11 mouse cellular contexts compared by ENCODE assay signal in the genomic region with DNA sequence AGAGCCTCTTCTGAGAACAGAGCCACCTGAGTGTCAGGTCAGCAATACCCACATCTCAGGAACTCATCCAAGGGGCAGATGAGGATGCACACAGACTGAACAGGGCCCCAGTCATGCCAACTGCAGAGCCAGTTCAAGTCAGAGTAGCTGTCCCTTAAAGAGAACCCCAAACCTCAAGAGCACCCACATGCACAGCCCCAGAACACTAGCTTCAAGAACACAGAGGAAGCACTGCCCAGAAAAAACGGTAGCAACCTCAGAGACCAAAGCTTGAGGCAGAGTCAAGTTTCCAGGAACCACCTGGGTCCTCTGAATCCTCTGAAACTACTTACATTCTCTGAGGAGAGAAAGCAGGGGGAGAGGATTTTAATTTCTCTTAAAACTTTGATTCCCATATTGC. TPM values are rescaled to one million over a fixed set of nuclear protein-coding genes. Genes with fewer than 3 reads are reported as not detected.
DNase-seq lines count a peak whose midpoint lies in the region; ATAC-seq and TF ChIP-seq lines count a peak whose summit lies in the region.
"Had no signal": no experiment of that assay in that cellular context is flagged by ENCODE, and none has a peak within 500 bp of the region (broad histone marks: within the 10 kb centered on the region; RNA-seq: fewer than 3 reads in every experiment).

No protein-coding gene starts in this region.

- peak overlapping the region; percentile 85 for H3K4me2 ChIP-seq in heart, embryonic 14.5 days (ENCODE audit: low read length)
- peak overlapping the region; percentile 74 for H3K4me2 ChIP-seq in myocyte (ENCODE audit: low read depth)

- peak overlapping the region in 1 of 2 experiments; percentile 83; a peak in 1 of 4 replicates for H3K4me3 ChIP-seq in heart, embryonic 14.5 days (ENCODE audit: control insufficient read depth in 1 of 2, insufficient read depth in 1 of 2, low read depth in 1 of 2, low read length in 2 of 2)
- H3K4me3 ChIP-seq in myocyte = peak overlapping the region; percentile 64

- no peak for TF ChIP-seq POLR2A in myocyte (IDR thresholded peaks at IDR 0.05; ENCODE audit: insufficient read length, low read depth)

- H3K27me3 ChIP-seq in heart, embryonic 14.5 days (ENCODE audit: control insufficient read depth, insufficient read depth, low read length) = no peaks in the 10 kb centered on the region
- no peaks in the 10 kb centered on the region for H3K27me3 ChIP-seq in myocyte (ENCODE audit: control insufficient read depth, insufficient read depth, insufficient read length)

- WGBS in heart, embryonic 14.5 days = 37% methylated on average over 1 of the region's 1 CpGs

- H3K27ac ChIP-seq in heart, embryonic 14.5 days (replicated peaks in 1 of 2; ENCODE audit: control insufficient read depth in 1 of 2, insufficient read depth in 1 of 2, low read depth in 2 of 2, low read length in 2 of 2) = no peak overlapping the region
- H3K27ac ChIP-seq: liver, embryonic 14.5 days had no signal

- H3ac ChIP-seq in myocyte (ENCODE audit: control insufficient read depth, insufficient read length) = no peak overlapping the region

- DNase-seq in heart, adult 11 months = no peak
- no peak for DNase-seq in urinary bladder, postnatal 14 days (ENCODE audit: low spot score)
- DNase-seq in gastrocnemius, adult 8-10 months (ENCODE audit: low spot score in 2 of 2) = no peak
- DNase-seq in frontal cortex, postnatal 10 days (ENCODE audit: low spot score in 2 of 2) = no peak
- DNase-seq: right cerebral cortex, postnatal 14 days had no signal

- no peak for ATAC-seq in heart, embryonic 14.5 days (ENCODE audit: insufficient number of reproducible peaks, insufficient read depth, low FRiP score, low read depth)
- ATAC-seq in common myeloid progenitor, adult 5-6 weeks (replicated peaks; ENCODE audit: low read depth, poor library complexity, severe bottlenecking) = 0 out of 2 replicates have a peak, but pooled peaks have one; percentile 23
- ATAC-seq in granulocyte monocyte progenitor cell, adult 5-6 weeks (replicated peaks; ENCODE audit: poor library complexity, severe bottlenecking) = 0 out of 2 replicates have a peak, but pooled peaks have one; percentile 12

- H3K36me3 ChIP-seq in heart, embryonic 14.5 days (ENCODE audit: control insufficient read depth, insufficient read depth, low read length) = peaks cover 15% of the 10 kb centered on the region
- H3K36me3 ChIP-seq in myocyte (ENCODE audit: control insufficient read depth, insufficient read depth) = peaks cover 3% of the 10 kb centered on the region

- peaks cover 50% of the 10 kb centered on the region for H3K79me2 ChIP-seq in myocyte (ENCODE audit: control insufficient read depth, insufficient read depth)

- peak overlapping the region; percentile 86; the same call in 1 of the 2 replicates for H3K9ac ChIP-seq in heart, embryonic 14.5 days (ENCODE audit: low read length)
- H3K9ac ChIP-seq: liver, embryonic 14.5 days had no signal

- H3K4me1 ChIP-seq in heart, embryonic 14.5 days (ENCODE audit: control insufficient read depth in 2 of 2, insufficient read depth in 2 of 2, low read length in 2 of 2) = peaks cover 39 to 61% of the 10 kb centered on the region in 2 experiments

- no peaks in the 10 kb centered on the region for H3K9me3 ChIP-seq in heart, embryonic 14.5 days (ENCODE audit: control insufficient read depth, low read length)

TF ChIP-seq in myocyte, 11 proteins besides CTCF, POLR2A, EP300 and RAD21:
- TF ChIP-seq MYOG (IDR thresholded peaks at IDR 0.05; ENCODE audit: control insufficient read depth in 1 of 3, insufficient read depth in 1 of 3, insufficient read length in 2 of 3, low read depth in 2 of 3) (no peak), POLR2AphosphoS2 (IDR thresholded peaks at IDR 0.05; ENCODE audit: insufficient read length, low read depth) (no peak), MAX (IDR thresholded peaks at IDR 0.05; ENCODE audit: low read depth) (no peak), SRF (IDR thresholded peaks at IDR 0.05; ENCODE audit: control insufficient read depth, insufficient read length, low read depth) (no peak), TCF12 (IDR thresholded peaks at IDR 0.05; ENCODE audit: insufficient read depth, poor library complexity, severe bottlenecking) (no peak), USF1 (IDR thresholded peaks at IDR 0.05; ENCODE audit: low read depth) (no peak), MYOD1 (IDR thresholded peaks at IDR 0.05; ENCODE audit: control insufficient read depth in 1 of 3, insufficient read length in 2 of 3, low read depth in 2 of 3) (no peak), CEBPB (IDR thresholded peaks at IDR 0.05; ENCODE audit: insufficient read depth, poor library complexity, severe bottlenecking) (no peak)

RNA-seq across cellular contexts. Expression of gene Zdhhc8, which starts 1.5 kb away (rescaled TPM):
- 16.4 and 22.5 TPM in 2 replicates for polyA plus RNA-seq in heart, embryonic 14.5 days (2014; fragmentation: Nextera tagmentation; extraction: Ambion mirVana)
- 3.6 and 10.1 TPM in 2 replicates for total RNA-seq in common myeloid progenitor, adult 5-6 weeks (2017)
- 9.7 and 11.4 TPM in 2 replicates for total RNA-seq in granulocyte monocyte progenitor cell, adult 5-6 weeks (2014; fragmentation: Nextera tagmentation)
- 2.3 and 3.6 TPM in 2 replicates for total RNA-seq in granulocyte monocyte progenitor cell, adult 5-6 weeks (2017)
- polyA plus RNA-seq in myocyte (2012; fragmentation: generic; extraction: Trizol) = 26.1 TPM
- total RNA-seq in gastrocnemius, adult 8-10 months (2022) = 10 to 100 TPM; 22.8 to 29.6 (median 26.2) TPM

RNA-seq across cellular contexts. Expression of gene Trmt2a, which starts 15.0 kb away (rescaled TPM):
- 39.8 and 48.4 TPM in 2 replicates for polyA plus RNA-seq in heart, embryonic 14.5 days (2014; fragmentation: Nextera tagmentation; extraction: Ambion mirVana)
- 86.6 and 110 TPM in 2 replicates for total RNA-seq in common myeloid progenitor, adult 5-6 weeks (2017)
- total RNA-seq in granulocyte monocyte progenitor cell, adult 5-6 weeks (2014; fragmentation: Nextera tagmentation) = 153 and 177 TPM in 2 replicates
- total RNA-seq in granulocyte monocyte progenitor cell, adult 5-6 weeks (2017) = 99.7 and 109 TPM in 2 replicates
- 47.8 TPM for polyA plus RNA-seq in myocyte (2012; fragmentation: generic; extraction: Trizol)
- 10 to 100 TPM in 2 of 4 experiments, 1 to 10 TPM in 2; 7.9 to 11.4 (median 9.3) TPM for total RNA-seq in gastrocnemius, adult 8-10 months (2022)

RNA-seq across cellular contexts. Expression of gene Ranbp1, which starts 15.1 kb away (rescaled TPM):
- 354 and 357 TPM in 2 replicates for polyA plus RNA-seq in heart, embryonic 14.5 days (2014; fragmentation: Nextera tagmentation; extraction: Ambion mirVana)
- total RNA-seq in common myeloid progenitor, adult 5-6 weeks (2017) = 518 and 584 TPM in 2 replicates
- total RNA-seq in granulocyte monocyte progenitor cell, adult 5-6 weeks (2014; fragmentation: Nextera tagmentation) = 485 and 506 TPM in 2 replicates
- total RNA-seq in granulocyte monocyte progenitor cell, adult 5-6 weeks (2017) = 446 and 556 TPM in 2 replicates
- 150 TPM for polyA plus RNA-seq in myocyte (2012; fragmentation: generic; extraction: Trizol)
- 10 to 100 TPM; 15.8 to 20.5 (median 19.1) TPM for total RNA-seq in gastrocnemius, adult 8-10 months (2022)

RNA-seq across cellular contexts. Expression of gene Ccdc188, which starts 15.8 kb away (rescaled TPM):
- 0.30 TPM in 1 of 2 replicates, not detected in the other for polyA plus RNA-seq in heart, embryonic 14.5 days (2014; fragmentation: Nextera tagmentation; extraction: Ambion mirVana)
- not detected in 2 replicates for total RNA-seq in common myeloid progenitor, adult 5-6 weeks (2017)
- total RNA-seq in granulocyte monocyte progenitor cell, adult 5-6 weeks (2014; fragmentation: Nextera tagmentation) = not detected in 2 replicates
- total RNA-seq in granulocyte monocyte progenitor cell, adult 5-6 weeks (2017) = not detected in 2 replicates
- polyA plus RNA-seq in myocyte (2012; fragmentation: generic; extraction: Trizol) = not detected
- total RNA-seq in gastrocnemius, adult 8-10 months (2022) = not detected
- polyA plus RNA-seq: brain, embryonic 14.5 days; liver, embryonic 14.5 days had no signal

RNA-seq across cellular contexts. Expression of gene Gm49776, which starts 24.7 kb away (rescaled TPM):
- 0.88 and 3.6 TPM in 2 replicates for polyA plus RNA-seq in heart, embryonic 14.5 days (2014; fragmentation: Nextera tagmentation; extraction: Ambion mirVana)
- total RNA-seq in common myeloid progenitor, adult 5-6 weeks (2017) = not detected in 2 replicates
- 2.1 TPM in 1 of 2 replicates, not detected in the other for total RNA-seq in granulocyte monocyte progenitor cell, adult 5-6 weeks (2014; fragmentation: Nextera tagmentation)
- total RNA-seq in granulocyte monocyte progenitor cell, adult 5-6 weeks (2017) = not detected in 2 replicates
- 0.08 TPM for polyA plus RNA-seq in myocyte (2012; fragmentation: generic; extraction: Trizol)
- not detected for total RNA-seq in gastrocnemius, adult 8-10 months (2022)
- polyA plus RNA-seq: brain, embryonic 14.5 days had no signal

Comparison
In these comparisons a context has a peak if more than half of its experiments do, and no peak if none do; other contexts are left out.
1. RNA of gene Ranbp1, which starts 15.1 kb away (total RNA-seq): 518 to 584 TPM in common myeloid progenitor, adult 5-6 weeks and 446 to 556 TPM in granulocyte monocyte progenitor cell, adult 5-6 weeks; 15.8 to 20.5 TPM in gastrocnemius, adult 8-10 months; every median in the first group is over 10 times any median in the second.